Mouse (Mus musculus): ENCODE results near the gene Prex1. TPM values are rescaled to one million over a fixed set of nuclear protein-coding genes. Genes with fewer than 3 reads are reported as not detected.

The Prex1 gene
- total and polyA plus RNA-seq, 3 experiments = 5.5 to 19.5 (median 18.5) TPM

DNA sequence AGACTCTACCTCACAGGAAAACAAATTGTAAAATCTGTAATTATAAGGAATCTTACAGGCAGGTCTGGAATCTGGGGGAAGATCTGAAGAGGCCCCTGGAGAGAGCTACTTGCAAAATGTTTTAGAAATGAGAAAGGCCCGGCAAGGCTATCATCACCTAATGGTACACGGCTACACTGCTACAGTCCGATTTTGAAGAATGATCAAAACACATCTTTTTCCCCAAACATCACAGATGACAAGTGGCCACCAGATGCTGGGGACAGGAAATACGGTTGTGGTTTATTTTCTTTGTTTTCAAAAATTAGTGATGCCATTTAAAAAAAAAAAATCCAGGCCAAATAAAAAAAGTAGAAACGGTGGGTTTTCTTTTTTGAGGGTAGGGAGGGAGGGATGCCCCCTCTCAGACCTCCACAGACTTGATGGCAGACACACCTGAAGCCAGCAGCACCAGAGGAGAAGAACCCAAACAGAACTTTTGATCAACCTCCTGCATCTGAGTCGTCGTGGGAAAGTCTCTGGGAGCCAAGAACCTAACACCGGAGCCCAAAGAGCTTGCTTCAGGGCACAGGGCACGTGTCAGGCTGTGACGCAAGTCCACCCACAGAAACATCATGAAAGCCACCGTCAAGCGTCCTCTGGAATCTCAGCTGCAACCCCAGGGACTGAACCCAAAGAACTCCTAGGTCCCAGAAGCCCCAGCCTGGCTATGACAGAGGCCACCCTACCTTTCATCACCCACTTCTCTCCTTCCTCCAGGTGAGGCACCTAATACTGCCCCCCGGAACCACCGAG, 41.3 kb downstream of the Prex1 start:
- Histone ChIP-seq H3K79me2 (replicated peaks; ENCODE audit: control insufficient read depth, extremely low read depth, insufficient read depth, poor library complexity, severe bottlenecking) (no peaks in the 10 kb centered on the region), H3K27ac (ENCODE audit: insufficient read depth, low read depth) (no peak overlapping the region), H3K4me2 (ENCODE audit: insufficient read depth, low read depth, poor library complexity, severe bottlenecking) (no peak overlapping the region), H3K9me3 (replicated peaks; ENCODE audit: low read length) (no peaks in the 10 kb centered on the region), H3K36me3 (replicated peaks in 1 of 2; ENCODE audit: control insufficient read depth in 1 of 2, insufficient read depth in 1 of 2, low read length in 1 of 2) (peaks cover 3 to 32% of the 10 kb centered on the region in 2 experiments), H3K4me3 (replicated peaks in 1 of 3; ENCODE audit: low read depth in 2 of 3, low read length in 2 of 3, poor library complexity in 1 of 3) (no peak overlapping the region), H3K9ac (ENCODE audit: insufficient read depth, low read depth) (no peak overlapping the region), H3K4me1 (ENCODE audit: control insufficient read depth in 1 of 2, insufficient read depth in 2 of 2) (peaks cover 2 to 49% of the 10 kb centered on the region in 2 experiments), H3K27me3 (replicated peaks) (no peaks in the 10 kb centered on the region)
- no peak for DNase-seq (ENCODE audit: extremely low read depth)
- in situ Hi-C loops (cut with MboI; ENCODE audit: low pct_ligation_motif_present, low pct_unique_long_range_greater_than_20kb, low sequenced_read_pairs) = no loop called here
- dilution Hi-C loops (cut with MboI; ENCODE audit: extremely low pct_ligation_motif_present, extremely low pct_unique_long_range_greater_than_20kb, low sequenced_read_pairs) = no loop called here
- TF ChIP-seq NRF1 (IDR thresholded peaks at IDR 0.05; ENCODE audit: low read depth, low read length) (no peak), TBP (conservative IDR thresholded peaks at IDR 0.05; ENCODE audit: low read depth, low read length) (no peak), BHLHE40 (IDR thresholded peaks at IDR 0.05; ENCODE audit: low read depth, low read length) (no peak), SIN3A (IDR thresholded peaks at IDR 0.05; ENCODE audit: low read length) (no peak), CHD2 (IDR thresholded peaks at IDR 0.05; ENCODE audit: low read length) (no peak), PAX5 (IDR thresholded peaks at IDR 0.05; ENCODE audit: low read length) (no peak), ZMIZ1 (IDR thresholded peaks at IDR 0.05; ENCODE audit: low read depth, low read length) (no peak), CTCF (conservative IDR thresholded peaks at IDR 0.05 in 1 of 2, IDR thresholded peaks at IDR 0.05 in 1 of 2; ENCODE audit: low read depth in 2 of 2, low read length in 2 of 2) (no peak), MXI1 (IDR thresholded peaks at IDR 0.05; ENCODE audit: low read depth, low read length) (no peak), HCFC1 (IDR thresholded peaks at IDR 0.05; ENCODE audit: low read depth, low read length) (no peak), POLR2A (IDR thresholded peaks at IDR 0.05; ENCODE audit: low read depth, low read length) (no peak), MAZ (IDR thresholded peaks at IDR 0.05; ENCODE audit: low read depth, low read length) (no peak), USF1 (IDR thresholded peaks at IDR 0.05; ENCODE audit: low read depth, low read length) (no peak), SMC3 (IDR thresholded peaks at IDR 0.05; ENCODE audit: low read depth, low read length) (no peak), MAX (IDR thresholded peaks at IDR 0.05; ENCODE audit: low read length) (no peak), JUN (IDR thresholded peaks at IDR 0.05; ENCODE audit: insufficient read depth, low read depth, low read length) (no peak), USF2 (conservative IDR thresholded peaks at IDR 0.05; ENCODE audit: low read depth, low read length) (no peak), MEF2A (IDR thresholded peaks at IDR 0.05; ENCODE audit: borderline replicate concordance, low read depth, low read length) (no peak), POLR2AphosphoS2 (IDR thresholded peaks at IDR 0.05; ENCODE audit: low read depth, low read length) (no peak), IRF4 (IDR thresholded peaks at IDR 0.05; ENCODE audit: low read depth, low read length) (no peak)

DNA sequence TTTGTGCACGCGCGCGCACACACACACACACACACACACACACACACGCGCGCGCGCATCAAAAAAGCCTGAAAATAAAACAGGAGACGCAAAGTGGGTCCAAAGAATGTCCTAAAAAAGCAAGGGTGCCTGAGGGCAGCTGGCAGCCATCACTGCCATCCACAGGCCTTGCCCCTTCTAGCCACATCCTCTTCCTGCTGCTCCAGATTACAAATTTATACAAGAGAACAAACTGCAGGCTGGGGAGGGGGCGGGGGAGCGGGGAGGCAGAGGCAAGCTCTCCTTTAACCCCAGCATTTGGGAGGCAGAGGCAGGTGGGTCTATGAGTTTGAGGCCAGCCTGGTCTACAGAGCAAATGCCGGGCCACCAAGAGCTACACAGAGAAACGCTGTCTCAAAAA, 42.0 kb downstream of the Prex1 start:
- no peak for DNase-seq (ENCODE audit: extremely low read depth)
- Histone ChIP-seq H3K4me2 (ENCODE audit: insufficient read depth, low read depth, poor library complexity, severe bottlenecking) (no peak overlapping the region), H3K9me3 (replicated peaks; ENCODE audit: low read length) (no peaks in the 10 kb centered on the region), H3K27me3 (replicated peaks) (no peaks in the 10 kb centered on the region), H3K27ac (ENCODE audit: insufficient read depth, low read depth) (no peak overlapping the region), H3K4me3 (replicated peaks in 1 of 3; ENCODE audit: low read depth in 2 of 3, low read length in 2 of 3, poor library complexity in 1 of 3) (no peak overlapping the region), H3K79me2 (replicated peaks; ENCODE audit: control insufficient read depth, extremely low read depth, insufficient read depth, poor library complexity, severe bottlenecking) (no peaks in the 10 kb centered on the region), H3K4me1 (ENCODE audit: control insufficient read depth in 1 of 2, insufficient read depth in 2 of 2) (peaks cover 6 to 56% of the 10 kb centered on the region in 2 experiments), H3K9ac (ENCODE audit: insufficient read depth, low read depth) (no peak overlapping the region), H3K36me3 (replicated peaks in 1 of 2; ENCODE audit: control insufficient read depth in 1 of 2, insufficient read depth in 1 of 2, low read length in 1 of 2) (peaks cover 3 to 32% of the 10 kb centered on the region in 2 experiments)
- dilution Hi-C loops (cut with MboI; ENCODE audit: extremely low pct_ligation_motif_present, extremely low pct_unique_long_range_greater_than_20kb, low sequenced_read_pairs) (no loop called here), in situ Hi-C loops (cut with MboI; ENCODE audit: low pct_ligation_motif_present, low pct_unique_long_range_greater_than_20kb, low sequenced_read_pairs) (no loop called here)
- no peak for TF ChIP-seq ZKSCAN1 (IDR thresholded peaks at IDR 0.05; ENCODE audit: borderline replicate concordance, low read depth, low read length)
- no peak for TF ChIP-seq E2F4 (IDR thresholded peaks at IDR 0.05; ENCODE audit: insufficient replicate concordance, low read depth, low read length)
- no peak for TF ChIP-seq BHLHE40 (IDR thresholded peaks at IDR 0.05; ENCODE audit: low read depth, low read length)
- no peak for TF ChIP-seq JUN (IDR thresholded peaks at IDR 0.05; ENCODE audit: insufficient read depth, low read depth, low read length)
- TF ChIP-seq TCF12 (IDR thresholded peaks at IDR 0.05; ENCODE audit: low read depth, low read length) = no peak
- TF ChIP-seq TBP (conservative IDR thresholded peaks at IDR 0.05; ENCODE audit: low read depth, low read length) = no peak
- no peak for TF ChIP-seq UBTF (IDR thresholded peaks at IDR 0.05; ENCODE audit: low read depth, low read length)
- TF ChIP-seq ELF1 (IDR thresholded peaks at IDR 0.05; ENCODE audit: low read depth, low read length) = no peak
- TF ChIP-seq PAX5 (IDR thresholded peaks at IDR 0.05; ENCODE audit: low read length) = no peak
- no peak for TF ChIP-seq RAD21 (IDR thresholded peaks at IDR 0.05; ENCODE audit: low read depth, low read length)
- no peak for TF ChIP-seq KAT2A (IDR thresholded peaks at IDR 0.05; ENCODE audit: insufficient replicate concordance, low read length)
- no peak for TF ChIP-seq JUND (conservative IDR thresholded peaks at IDR 0.05; ENCODE audit: low read depth, low read length)
- TF ChIP-seq CHD1 (IDR thresholded peaks at IDR 0.05; ENCODE audit: low read depth, low read length) = no peak
- TF ChIP-seq HCFC1 (IDR thresholded peaks at IDR 0.05; ENCODE audit: low read depth, low read length) = no peak
- no peak for TF ChIP-seq POLR2AphosphoS2 (IDR thresholded peaks at IDR 0.05; ENCODE audit: low read depth, low read length)
- TF ChIP-seq MEF2A (IDR thresholded peaks at IDR 0.05; ENCODE audit: borderline replicate concordance, low read depth, low read length) = no peak
- no peak for TF ChIP-seq ZC3H11A (IDR thresholded peaks at IDR 0.05; ENCODE audit: low read depth, low read length)
- no peak for TF ChIP-seq SMC3 (IDR thresholded peaks at IDR 0.05; ENCODE audit: low read depth, low read length)
- TF ChIP-seq CHD2 (IDR thresholded peaks at IDR 0.05; ENCODE audit: low read length) = no peak
